Mouse (Mus musculus) sigmoid colon, adult 10 weeks (tissue): ENCODE results near the gene Zfp772. TPM values are rescaled to one million over a fixed set of nuclear protein-coding genes. Genes with fewer than 3 reads are reported as not detected.

Experiments
- polyA plus RNA-seq: library from polyadenylated mRNA; stranded (reverse); fragments of 350-450 nt; fragmentation: Illumina TruSeq; extraction: RNeasy Lipid Tissue Mini Kit (QIAGEN cat#74804); gene quantifications from one replicate; pipeline ENCODE4 v1.2.3, GENCODE M21; 2014; ENCODE audit warnings: low read depth, low replicate concordance

Gene Zfp772
- polyA plus RNA-seq = 11.0 TPM

DNA sequence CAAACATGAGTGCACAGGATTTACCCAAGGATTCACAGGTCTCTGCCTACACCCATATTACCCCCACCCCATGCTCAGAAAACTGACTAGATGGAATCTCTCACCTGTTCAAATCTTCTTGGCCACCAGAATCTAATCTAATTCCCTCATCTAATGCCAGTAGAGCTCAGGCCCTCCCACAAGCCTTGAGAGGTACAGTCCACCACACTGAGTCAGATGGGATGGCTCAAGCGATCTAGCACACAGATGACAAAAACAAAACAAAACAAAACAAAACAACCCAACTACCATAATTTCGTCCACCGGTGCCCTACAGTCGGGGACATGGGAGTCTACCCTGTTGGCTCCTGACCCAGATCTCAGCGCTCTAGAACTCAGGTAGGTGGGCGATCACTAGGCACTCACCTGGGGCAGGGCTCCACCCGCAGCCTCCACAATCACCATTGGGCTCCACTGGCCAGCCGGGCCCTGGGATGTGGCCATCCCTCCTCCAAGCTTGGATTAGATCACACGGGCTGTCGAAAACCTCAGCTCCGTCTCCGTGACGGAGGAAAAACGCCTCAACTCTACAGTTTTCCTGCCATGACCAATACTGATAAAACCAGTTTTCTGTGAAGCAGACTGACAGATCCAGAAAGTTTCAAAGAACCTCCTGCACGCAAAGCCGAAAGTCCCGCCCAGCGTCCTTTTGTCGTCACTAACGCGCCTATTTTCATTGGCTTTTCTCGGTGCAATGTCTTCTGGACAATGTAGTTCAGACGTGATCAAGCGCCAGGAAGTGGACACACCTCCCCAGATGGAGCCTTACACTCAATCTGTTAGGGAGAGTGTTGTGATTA lies at the start of gene Zfp772:
Gene Zfp772 (minus strand): TSS at position 686 of the 839 bp plus-strand sequence.

DNA sequence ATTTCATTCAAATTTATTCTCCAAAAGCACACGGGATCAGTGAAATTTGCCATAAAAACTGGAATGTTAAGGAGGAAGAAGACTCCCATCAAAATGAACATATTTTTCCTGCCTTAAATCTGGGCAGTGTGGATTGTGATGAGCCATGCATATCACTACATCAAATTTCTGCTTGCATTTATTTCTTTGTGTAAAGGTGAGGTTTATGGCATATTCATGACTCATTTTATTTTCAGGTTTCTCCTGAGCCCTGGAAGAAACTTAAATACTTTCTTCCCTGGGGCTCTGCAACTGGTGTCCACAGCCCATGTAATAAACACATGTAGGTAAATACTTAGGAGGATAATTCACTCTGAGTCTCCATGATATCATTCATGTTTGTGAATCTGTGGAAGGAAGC lies 37.4 kb upstream of the Zfp772 start, which contains the start of gene Vmn2r29:
Gene Vmn2r29 (minus strand): TSS at position 101 of the 400 bp plus-strand sequence.

GRCm38 (mm10) chr7:7171227-7172147 lies 38.3 kb downstream of the Zfp772 start, which contains the start of gene Zfp418:
Gene Zfp418 (plus strand): TSS chr7:7171330.

Other genes starting within 250 kb of the Zfp772 start
- gene Aurkc, start 214.7 kb downstream of the Zfp772 start, polyA plus RNA-seq = not detected
- 9.6 TPM for gene Zfp954, start 88.5 kb downstream of the Zfp772 start, polyA plus RNA-seq
- 2.7 TPM for gene Zfp773, start 73.2 kb downstream of the Zfp772 start, polyA plus RNA-seq
- gene Zfp418, start 38.7 kb downstream of the Zfp772 start, polyA plus RNA-seq = 6.9 TPM
- 11.0 TPM for gene Vmn2r29, start 37.3 kb upstream of the Zfp772 start, polyA plus RNA-seq
- 11.6 TPM for gene Gm45844, start 68.3 kb upstream of the Zfp772 start, polyA plus RNA-seq
- 124 TPM for gene Clcn4, start 90.9 kb upstream of the Zfp772 start, polyA plus RNA-seq
- not detected for gene Vmn2r30, start 127.6 kb upstream of the Zfp772 start, polyA plus RNA-seq
- not detected for gene Gm45783, start 164.6 kb upstream of the Zfp772 start, polyA plus RNA-seq
- not detected for gene Vmn2r31, start 189.7 kb upstream of the Zfp772 start, polyA plus RNA-seq